Mouse (Mus musculus) forebrain, embryonic 10.5 days (tissue): ENCODE results near the gene Celf2. TPM values are rescaled to one million over a fixed set of nuclear protein-coding genes. Genes with fewer than 3 reads are reported as not detected.

Experiments
- DNase-seq: peaks from one replicate; pipeline ENCODE4 v3.0.0-alpha.2; 2017; ENCODE audit warnings: low spot score; ENCODE audit errors: extremely low spot score
- H3K27ac ChIP-seq: fragments of 300-500 bp; sonication (generic); 2 replicates; pipeline ENCODE4 v1.5.1; 2016; ENCODE audit warnings: mild to moderate bottlenecking
- H3K27me3 ChIP-seq: fragments of 300-500 bp; sonication (generic); 2 replicates; pipeline ENCODE4 v1.6.1; 2016; ENCODE audit warnings: mild to moderate bottlenecking; ENCODE audit not compliant: poor library complexity, severe bottlenecking
- H3K36me3 ChIP-seq: fragments of 300-500 bp; sonication (generic); replicated peaks from 2 replicates; pipeline ENCODE4 v1.6.1; 2016; ENCODE audit warnings: mild to moderate bottlenecking, moderate library complexity
- H3K4me1 ChIP-seq: fragments of 300-500 bp; sonication (generic); 2 replicates; pipeline ENCODE4 v1.6.1; 2016
- H3K4me3 ChIP-seq: fragments of 300-500 bp; sonication (generic); 2 replicates; pipeline ENCODE4 v1.5.1; 2016; ENCODE audit warnings: mild to moderate bottlenecking, moderate library complexity
- H3K9me3 ChIP-seq: fragments of 300-500 bp; sonication (generic); 2 replicates; pipeline ENCODE4 v1.6.1; 2016; ENCODE audit warnings: mild to moderate bottlenecking, moderate library complexity
- whole genome bisulfite sequencing: fragments of 180-500 bp; shearing (Covaris S2); methylation state at CpG from one replicate; pipeline ENCODE4 v1.1.7; 2016; 5-methylcytosine and 5-hydroxymethylcytosine counted together
- polyA plus RNA-seq: library from polyadenylated mRNA; unstranded; fragments of >200 nt; fragmentation: Nextera tagmentation; extraction: Ambion mirVana; gene quantifications from 2 replicates; pipeline ENCODE4 v1.2.1, GENCODE M21; 2016

The Celf2 gene
- polyA plus RNA-seq, 1 experiment from 2014 or later: 58.2 TPM

DNA sequence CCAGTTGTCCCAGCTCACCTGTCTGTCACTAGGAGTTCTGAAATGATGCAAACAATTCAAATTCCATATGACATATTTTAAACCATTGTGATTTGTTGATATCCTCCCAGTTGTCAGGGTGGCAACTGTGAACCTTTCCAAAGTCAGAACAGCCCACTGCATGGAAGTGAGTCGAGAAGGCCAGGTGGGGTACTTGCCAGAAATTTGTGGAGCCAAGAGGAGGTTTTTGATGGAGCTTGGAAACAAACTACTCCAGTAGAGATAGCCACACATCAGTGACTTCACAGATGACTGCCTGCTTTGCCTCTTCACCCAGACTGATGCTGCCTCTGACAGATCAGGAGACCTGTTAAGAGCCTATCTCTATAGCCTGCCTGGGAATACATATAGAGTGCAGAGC, 287.5 kb downstream of the Celf2 start:
- Histone ChIP-seq H3K4me1 (peaks cover 29% of the 10 kb centered on the region), H3K27ac (no peak overlapping the region), H3K9me3 (no peaks in the 10 kb centered on the region), H3K4me3 (no peak overlapping the region), H3K36me3 (no peaks in the 10 kb centered on the region), H3K27me3 (no peaks in the 10 kb centered on the region; the same call in 1 of the 2 replicates)
- WGBS: 84% methylated on average over 1 of the region's 1 CpGs
- DNase-seq: no peak

DNA sequence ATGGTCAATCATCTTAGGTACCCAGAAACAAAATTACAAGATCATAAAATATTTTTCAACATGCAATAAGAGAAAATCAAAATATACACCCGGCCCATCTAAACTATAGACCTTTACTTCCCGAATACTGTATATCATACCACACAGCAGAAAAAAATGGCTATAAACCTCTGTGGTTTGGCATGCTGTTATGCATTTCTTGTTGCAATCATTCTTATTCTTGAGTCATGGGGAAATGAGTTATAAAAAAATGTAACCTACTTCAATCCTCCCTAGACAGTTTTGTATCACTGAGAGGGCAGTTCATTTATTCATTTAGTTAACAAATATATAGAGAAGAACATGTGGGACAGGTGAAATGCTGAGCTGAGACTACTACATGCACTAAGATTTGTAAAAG, 291.3 kb downstream of the Celf2 start:
- Histone ChIP-seq H3K4me1 (peaks cover 12% of the 10 kb centered on the region), H3K36me3 (no peaks in the 10 kb centered on the region), H3K4me3 (no peak overlapping the region), H3K27me3 (no peaks in the 10 kb centered on the region; the same call in 1 of the 2 replicates), H3K27ac (no peak overlapping the region), H3K9me3 (no peaks in the 10 kb centered on the region)
- no peak for DNase-seq
- 91% methylated on average over 2 of the region's 2 CpGs for WGBS

DNA sequence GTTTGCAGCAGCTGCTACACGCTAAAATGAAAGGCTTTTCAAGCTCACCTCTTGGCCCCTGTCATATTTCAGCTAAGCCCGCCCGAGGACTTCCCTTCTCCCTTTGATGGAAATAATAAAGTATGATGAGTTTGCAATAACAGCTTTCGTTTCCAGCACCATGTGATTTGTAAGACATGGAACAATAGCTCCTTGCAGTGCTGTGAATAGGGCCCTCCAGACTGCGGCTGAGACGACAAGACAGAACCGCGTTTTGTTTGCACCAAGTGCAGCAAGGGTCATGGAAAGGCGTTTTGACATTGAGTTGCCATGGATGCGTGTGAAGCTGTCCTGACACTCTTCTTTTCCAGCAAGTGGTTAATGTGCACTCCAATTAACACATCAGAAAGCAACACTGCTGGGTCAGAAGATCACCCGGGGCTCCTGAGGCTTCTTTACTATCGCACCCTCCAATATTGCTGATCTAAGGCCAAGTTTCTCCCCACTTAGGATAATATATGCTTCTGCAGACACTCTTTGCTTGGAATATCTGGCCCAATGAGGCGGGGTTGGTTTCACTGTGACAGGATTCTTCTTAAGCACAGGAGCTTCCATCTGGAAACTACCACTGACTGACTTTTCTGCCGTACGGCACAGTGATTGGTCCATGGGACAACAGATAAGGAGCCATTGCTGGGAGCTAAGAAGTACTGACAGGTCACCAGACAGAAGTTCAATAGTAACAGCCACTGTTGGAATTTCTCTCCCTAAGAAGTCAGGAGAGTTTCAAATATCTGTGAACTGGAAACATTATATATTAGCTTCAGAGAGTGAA, 301.5 kb downstream of the Celf2 start:
- no peak overlapping the region for H3K4me3 ChIP-seq
- DNase-seq: peak; percentile 22
- H3K4me1 ChIP-seq: peaks cover 16% of the 10 kb centered on the region
- 73% methylated on average over 15 of the region's 15 CpGs for WGBS
- no peaks in the 10 kb centered on the region for H3K36me3 ChIP-seq
- no peak overlapping the region for H3K27ac ChIP-seq
- no peaks in the 10 kb centered on the region for H3K9me3 ChIP-seq
- H3K27me3 ChIP-seq: no peaks in the 10 kb centered on the region

DNA sequence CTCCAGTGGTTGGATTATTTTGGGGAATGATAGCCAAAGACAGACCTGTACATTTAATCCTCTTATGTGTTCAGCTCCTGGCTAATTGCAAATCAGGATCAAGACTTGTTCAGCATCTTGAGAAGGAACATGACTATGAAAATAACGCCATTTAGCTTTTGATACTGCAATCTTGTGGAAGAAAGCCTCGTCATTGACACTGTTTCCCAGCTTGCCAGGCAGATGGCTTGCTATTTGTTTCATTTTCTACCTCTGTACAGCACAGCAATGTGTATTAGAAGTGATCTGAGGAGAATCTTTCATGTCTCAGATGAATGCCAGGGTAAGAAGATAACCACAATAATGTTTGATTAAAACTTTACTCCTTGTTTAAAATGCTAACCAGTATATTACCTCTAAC, 315.9 kb downstream of the Celf2 start:
- no peaks in the 10 kb centered on the region for H3K4me1 ChIP-seq
- H3K27ac ChIP-seq: no peak overlapping the region
- H3K4me3 ChIP-seq: no peak overlapping the region
- no peaks in the 10 kb centered on the region for H3K36me3 ChIP-seq
- no peaks in the 10 kb centered on the region for H3K27me3 ChIP-seq
- WGBS: 78% methylated on average over 2 of the region's 2 CpGs
- no peaks in the 10 kb centered on the region for H3K9me3 ChIP-seq
- DNase-seq: no peak

DNA sequence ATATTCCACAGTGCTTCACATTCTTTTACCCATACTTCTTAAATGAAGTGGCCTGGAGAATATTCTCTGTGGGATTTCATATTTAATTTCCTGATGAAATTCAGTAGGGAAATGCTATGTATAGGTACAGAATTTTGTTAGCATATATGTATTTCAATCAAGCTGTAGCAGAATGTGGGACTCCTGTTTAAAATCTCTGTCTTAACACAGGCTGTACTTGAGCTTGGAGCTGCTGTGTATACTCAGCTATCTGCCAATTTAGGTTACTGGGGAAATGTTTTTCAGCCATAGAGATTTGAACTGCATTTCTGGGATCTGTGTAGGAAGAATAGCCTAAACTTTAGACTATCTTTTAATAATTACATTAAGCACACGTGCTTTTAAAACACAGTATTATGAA, 330.2 kb downstream of the Celf2 start:
- H3K27ac ChIP-seq: no peak overlapping the region
- no peak for DNase-seq
- no peaks in the 10 kb centered on the region for H3K36me3 ChIP-seq
- H3K9me3 ChIP-seq: no peaks in the 10 kb centered on the region
- H3K27me3 ChIP-seq: no peaks in the 10 kb centered on the region
- WGBS: 84% methylated on average over 1 of the region's 1 CpGs
- no peak overlapping the region for H3K4me3 ChIP-seq
- 0 out of 2 replicates have a peak, but pooled peaks cover 1% of the 10 kb centered on the region for H3K4me1 ChIP-seq

DNA sequence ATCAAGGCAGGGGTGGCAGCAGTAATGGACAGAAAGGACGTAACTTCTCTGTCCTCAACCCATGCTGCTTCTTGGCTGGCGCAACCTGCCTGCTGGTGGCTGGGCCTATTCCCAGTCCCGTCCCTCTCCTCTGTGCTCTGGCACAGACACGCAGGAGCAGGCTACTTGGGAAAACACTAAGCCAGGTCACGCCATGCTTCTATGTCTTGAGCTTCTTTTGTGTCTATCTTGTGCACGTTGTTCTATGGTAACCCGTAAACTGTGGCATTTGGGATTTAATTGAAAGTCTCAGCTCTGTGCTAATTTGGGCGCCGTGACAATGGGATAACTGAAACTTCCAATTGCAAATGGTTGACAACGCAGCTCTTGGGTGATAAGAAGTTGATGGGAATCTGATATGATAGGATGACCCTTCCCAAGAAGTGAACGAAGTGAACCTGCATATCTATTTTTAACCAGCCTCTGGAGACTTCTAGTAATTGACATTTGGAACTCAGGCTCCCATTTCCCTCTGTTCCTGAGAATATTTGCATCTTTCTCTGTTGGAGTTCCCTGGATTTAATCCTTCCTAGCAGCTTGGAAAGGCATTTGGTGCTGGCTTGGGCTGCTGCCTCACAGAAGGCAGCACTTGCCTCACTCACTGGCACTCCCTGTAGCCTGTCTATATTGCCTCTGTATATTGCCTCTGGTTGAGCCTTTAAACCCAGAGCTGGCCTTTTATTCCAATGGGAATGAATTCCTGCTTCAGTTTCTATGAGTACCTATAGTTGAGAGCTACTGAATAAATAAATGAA, 335.9 kb downstream of the Celf2 start:
- no peak overlapping the region for H3K4me3 ChIP-seq
- H3K27me3 ChIP-seq: no peaks in the 10 kb centered on the region
- peaks cover 5% of the 10 kb centered on the region; the same call in 1 of the 2 replicates for H3K4me1 ChIP-seq
- no peaks in the 10 kb centered on the region for H3K36me3 ChIP-seq
- no peak for DNase-seq
- 86% methylated on average over 11 of the region's 11 CpGs for WGBS
- H3K27ac ChIP-seq: no peak overlapping the region
- H3K9me3 ChIP-seq: no peaks in the 10 kb centered on the region

DNA sequence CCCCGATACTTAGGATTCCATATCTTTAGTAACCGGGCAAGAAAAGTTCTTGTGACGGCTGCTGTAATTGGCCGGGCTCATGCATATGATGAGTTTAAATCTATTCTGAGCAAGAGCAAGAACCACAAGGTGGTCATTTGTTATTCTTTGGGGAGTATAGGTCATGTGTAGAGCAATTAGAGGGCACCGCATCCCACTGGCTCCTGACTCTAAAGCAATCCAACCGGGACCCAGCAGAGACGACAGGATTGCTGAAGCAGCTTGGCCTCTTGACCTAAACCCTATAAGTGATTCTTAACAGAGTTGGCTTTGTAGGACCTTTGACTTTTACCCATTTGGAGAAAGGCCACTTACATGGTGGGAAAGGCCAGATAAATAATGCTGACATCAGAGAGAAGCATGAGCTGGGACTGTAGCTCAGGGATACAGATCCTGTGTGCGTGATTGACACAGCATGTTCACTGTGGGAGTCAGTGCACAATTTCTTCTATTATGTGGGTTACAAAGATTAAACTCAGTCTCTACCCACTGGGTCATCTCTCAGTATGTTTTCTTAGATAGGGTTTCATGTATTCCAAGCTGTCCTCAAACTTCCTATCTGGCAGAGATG, 338.2 kb downstream of the Celf2 start:
- Histone ChIP-seq H3K36me3 (no peaks in the 10 kb centered on the region), H3K9me3 (no peaks in the 10 kb centered on the region), H3K27me3 (no peaks in the 10 kb centered on the region), H3K27ac (no peak overlapping the region), H3K4me1 (peaks cover 5% of the 10 kb centered on the region; the same call in 1 of the 2 replicates), H3K4me3 (no peak overlapping the region)
- no peak for DNase-seq
- 76% methylated on average over 8 of the region's 8 CpGs for WGBS

DNA sequence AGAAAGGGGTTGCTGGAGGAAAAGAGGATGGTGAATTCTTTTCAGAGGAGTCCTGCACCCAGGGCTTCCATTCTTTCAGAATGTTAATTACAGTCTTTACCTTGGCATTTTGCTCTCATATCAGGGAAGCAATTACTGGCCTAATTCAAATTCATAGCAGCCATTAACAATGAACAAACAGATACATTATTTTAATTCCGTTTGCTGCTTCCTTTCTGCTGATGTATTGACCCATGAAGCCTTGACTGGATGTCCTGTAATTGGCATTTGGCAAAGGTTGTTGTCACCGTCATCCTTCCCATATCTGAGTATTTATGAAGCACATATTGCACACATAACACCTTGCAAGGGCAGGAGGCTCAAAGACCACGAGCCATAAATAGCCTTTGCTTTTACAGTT, 343.6 kb downstream of the Celf2 start:
- H3K4me3 ChIP-seq: no peak overlapping the region

DNA sequence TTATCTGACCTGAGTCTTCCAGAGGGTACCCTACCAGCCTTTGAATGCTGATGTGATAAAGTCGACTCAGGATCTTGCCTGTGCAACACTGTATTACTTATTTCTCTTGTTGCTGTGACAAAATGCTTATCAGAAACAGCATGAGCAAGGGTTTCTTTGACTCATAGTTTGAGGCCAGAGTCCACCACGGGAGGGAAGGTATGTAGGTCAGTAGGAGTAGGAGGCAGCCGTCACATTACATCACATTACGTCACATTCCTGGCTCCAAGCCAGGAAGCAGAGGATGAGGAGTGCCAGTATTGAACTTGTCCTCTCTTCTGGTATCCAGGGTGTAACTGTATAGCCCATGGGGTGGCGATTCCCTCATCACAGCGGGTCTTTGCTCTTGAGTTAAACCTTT, 349.3 kb downstream of the Celf2 start:
- no peaks in the 10 kb centered on the region for H3K9me3 ChIP-seq
- H3K27ac ChIP-seq: no peak overlapping the region
- no peaks in the 10 kb centered on the region for H3K4me1 ChIP-seq
- H3K4me3 ChIP-seq: no peak overlapping the region
- no peak for DNase-seq
- no peaks in the 10 kb centered on the region for H3K27me3 ChIP-seq
- WGBS: 81% methylated on average over 6 of the region's 6 CpGs
- H3K36me3 ChIP-seq: no peaks in the 10 kb centered on the region

More for the DNA sequence above, 343.6 kb downstream of the Celf2 start:
- peaks cover 6% of the 10 kb centered on the region; the same call in 1 of the 2 replicates for H3K4me1 ChIP-seq
- DNase-seq: no peak
- no peaks in the 10 kb centered on the region for H3K27me3 ChIP-seq
- 81% methylated on average over 3 of the region's 3 CpGs for WGBS
- no peaks in the 10 kb centered on the region for H3K36me3 ChIP-seq
- no peaks in the 10 kb centered on the region for H3K9me3 ChIP-seq
- no peak overlapping the region for H3K27ac ChIP-seq

DNA sequence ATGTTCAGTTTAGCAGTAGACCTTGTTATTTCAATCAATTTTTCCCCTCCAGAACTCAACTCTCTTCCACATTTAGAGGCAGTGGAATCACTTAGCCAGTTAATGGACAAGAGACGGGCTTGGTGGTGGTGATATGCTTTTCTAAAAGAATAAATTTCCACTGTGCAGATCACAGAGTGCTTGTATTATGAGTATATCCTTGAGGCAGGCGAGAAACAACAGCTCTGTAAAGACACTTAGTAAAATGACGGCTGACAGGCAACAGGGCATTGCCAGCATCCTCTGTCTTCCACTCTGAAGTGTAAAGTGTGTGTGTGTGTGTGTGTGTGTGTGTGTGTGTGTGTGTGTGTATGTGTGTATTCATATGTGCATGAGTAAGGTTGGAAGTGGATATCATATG, 362.1 kb downstream of the Celf2 start:
- H3K9me3 ChIP-seq: no peaks in the 10 kb centered on the region
- no peaks in the 10 kb centered on the region for H3K36me3 ChIP-seq
- DNase-seq: no peak
- H3K4me1 ChIP-seq: no peaks in the 10 kb centered on the region
- 92% methylated on average over 3 of the region's 3 CpGs for WGBS
- H3K27ac ChIP-seq: no peak overlapping the region
- H3K4me3 ChIP-seq: no peak overlapping the region
- H3K27me3 ChIP-seq: no peaks in the 10 kb centered on the region

DNA sequence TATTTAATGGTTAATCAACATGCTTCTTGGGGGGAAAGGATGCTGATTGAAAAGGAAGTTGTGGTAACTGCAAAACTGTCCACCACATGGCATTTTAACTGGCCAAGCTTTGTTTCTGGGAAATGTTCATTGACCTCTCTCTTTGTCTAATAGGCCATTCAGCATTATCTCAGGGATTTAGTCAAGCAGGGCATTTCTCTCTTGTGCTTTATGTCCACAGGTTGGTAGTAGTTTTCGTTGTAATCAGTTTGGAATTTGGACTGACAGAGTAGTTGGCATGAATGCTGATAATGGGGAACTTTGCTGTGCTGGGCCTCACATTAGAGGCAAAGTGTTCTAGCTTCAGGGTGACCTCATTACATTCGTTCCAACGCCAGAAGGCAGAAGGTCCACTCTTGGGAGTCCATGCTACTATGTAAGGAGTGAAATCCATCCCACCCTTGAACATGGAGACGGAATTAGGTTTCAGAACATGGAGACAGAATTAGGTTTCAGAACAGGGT, 363.8 kb downstream of the Celf2 start:
- H3K9me3 ChIP-seq: no peaks in the 10 kb centered on the region
- no peaks in the 10 kb centered on the region for H3K36me3 ChIP-seq
- no peak for DNase-seq
- no peak overlapping the region for H3K27ac ChIP-seq
- H3K4me1 ChIP-seq: no peaks in the 10 kb centered on the region
- 86% methylated on average over 4 of the region's 4 CpGs for WGBS
- no peak overlapping the region for H3K4me3 ChIP-seq
- no peaks in the 10 kb centered on the region for H3K27me3 ChIP-seq

DNA sequence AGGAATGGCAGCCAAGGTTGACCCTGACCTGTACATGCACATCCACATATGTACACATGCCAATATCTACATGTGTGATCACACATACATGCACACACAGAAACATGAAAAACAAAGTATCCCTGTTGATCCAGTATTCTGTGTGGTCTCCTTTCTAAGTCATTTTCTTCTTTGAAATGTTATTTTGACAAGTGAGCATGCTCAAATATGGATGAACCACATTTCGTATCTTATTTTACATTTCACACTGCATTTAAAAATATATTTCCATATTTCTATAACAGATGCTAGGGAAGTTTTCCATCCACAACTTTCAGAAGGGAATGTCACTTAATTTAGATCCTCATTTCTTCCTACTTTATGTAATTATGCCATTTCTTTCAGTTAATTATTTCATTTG, 364.5 kb downstream of the Celf2 start:
- H3K27ac ChIP-seq: no peak overlapping the region
- WGBS: 94% methylated on average over 1 of the region's 1 CpGs
- DNase-seq: no peak
- no peaks in the 10 kb centered on the region for H3K27me3 ChIP-seq
- H3K9me3 ChIP-seq: no peaks in the 10 kb centered on the region
- no peak overlapping the region for H3K4me3 ChIP-seq
- no peaks in the 10 kb centered on the region for H3K4me1 ChIP-seq
- H3K36me3 ChIP-seq: no peaks in the 10 kb centered on the region
